Mouse (Mus musculus): ENCODE data around the gene Lrrc26. TPM values are rescaled to one million over a fixed set of nuclear protein-coding genes. Genes with fewer than 3 reads are reported as not detected.

Lrrc26 gene
- polyA plus RNA-seq, 1 experiment from 2014 or later, result not detected

DNA sequence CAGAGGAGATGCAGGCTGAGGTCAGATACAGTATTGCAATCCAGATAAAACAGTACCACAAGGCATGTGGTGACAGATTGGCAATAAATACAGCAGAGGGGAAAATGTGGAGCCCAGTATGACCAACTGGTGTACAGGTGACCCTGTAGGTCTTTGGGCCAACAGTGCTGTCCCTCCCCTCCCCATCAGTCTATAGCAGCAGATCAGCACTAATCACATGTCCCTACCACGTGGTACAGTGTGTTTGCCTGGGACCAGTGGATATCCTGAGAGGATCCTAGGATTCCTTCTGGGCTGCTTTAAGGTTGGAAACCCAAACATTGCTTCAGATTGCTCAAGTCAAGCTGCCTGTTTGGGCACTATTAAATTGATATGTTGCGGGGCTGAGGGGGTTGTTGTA lies 43.9 kb downstream of the Lrrc26 start:
- no peak overlapping the region for H3K9ac ChIP-seq (ENCODE audit: low read depth, low read length)
- WGBS, result 91% methylated on average over 2 of the region's 2 CpGs
- no peaks in the 10 kb centered on the region; the same call in 1 of the 2 replicates for H3K27me3 ChIP-seq (ENCODE audit: control insufficient read depth, insufficient read depth, low read length)
- DNase-seq (ENCODE audit: low spot score) (no peak), ATAC-seq (ENCODE audit: low FRiP score) (no peak)
- H3K4me1 ChIP-seq (replicated peaks; ENCODE audit: control insufficient read depth, insufficient read depth, low read length), result peaks cover 3% of the 10 kb centered on the region; the same call in 1 of the 2 replicates
- no peak overlapping the region for H3K27ac ChIP-seq (ENCODE audit: low read depth, low read length)
- peak overlapping the region; percentile 86 for H3K4me2 ChIP-seq (replicated peaks; ENCODE audit: low read depth, low read length)
- peak overlapping the region; percentile 93 for H3K4me3 ChIP-seq (ENCODE audit: low read depth, low read length)
- no peaks in the 10 kb centered on the region for H3K9me3 ChIP-seq (ENCODE audit: control insufficient read depth, low read length)
- H3K36me3 ChIP-seq (ENCODE audit: control insufficient read depth, insufficient read depth, low read length), result peaks cover 3% of the 10 kb centered on the region; the same call in 1 of the 2 replicates

DNA sequence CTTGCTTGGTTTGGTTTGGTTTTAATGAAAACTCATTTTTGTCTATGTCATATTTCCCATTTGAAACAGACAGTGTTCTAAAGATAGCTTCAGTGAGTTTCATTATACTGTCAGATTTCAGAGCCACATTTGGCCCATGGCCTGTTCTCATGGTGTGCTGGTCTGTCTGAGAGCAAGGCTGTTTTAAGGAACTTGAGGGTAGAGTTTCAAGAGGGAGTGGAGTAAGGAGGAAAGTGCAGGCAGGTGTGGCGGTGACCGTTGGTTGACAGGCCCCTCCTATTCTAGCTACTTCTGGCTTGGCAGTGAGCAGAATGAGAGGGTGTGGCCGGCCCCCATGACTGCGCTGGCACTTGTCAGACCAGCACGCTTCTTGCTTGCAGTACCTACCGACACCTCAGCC lies 48.6 kb downstream of the Lrrc26 start:
- ATAC-seq (ENCODE audit: low FRiP score) (no peak), DNase-seq (ENCODE audit: low spot score) (no peak)
- H3K4me2 ChIP-seq (replicated peaks; ENCODE audit: low read depth, low read length), result no peak overlapping the region
- peaks cover 2% of the 10 kb centered on the region; the same call in 1 of the 2 replicates for H3K4me1 ChIP-seq (replicated peaks; ENCODE audit: control insufficient read depth, insufficient read depth, low read length)
- no peak overlapping the region for H3K27ac ChIP-seq (ENCODE audit: low read depth, low read length)
- H3K27me3 ChIP-seq (ENCODE audit: control insufficient read depth, insufficient read depth, low read length), result no peaks in the 10 kb centered on the region
- H3K36me3 ChIP-seq (ENCODE audit: control insufficient read depth, insufficient read depth, low read length), result peaks cover 6% of the 10 kb centered on the region; the same call in 1 of the 2 replicates
- no peak overlapping the region for H3K4me3 ChIP-seq (ENCODE audit: low read depth, low read length)
- WGBS, result 94% methylated on average over 6 of the region's 6 CpGs
- H3K9me3 ChIP-seq (ENCODE audit: control insufficient read depth, low read length), result no peaks in the 10 kb centered on the region
- H3K9ac ChIP-seq (ENCODE audit: low read depth, low read length), result no peak overlapping the region

Other genes starting within 250 kb of the Lrrc26 start
- 37.6 and 51.1 TPM in 2 replicates for gene Nsmf, start 235.6 kb upstream of the Lrrc26 start, polyA plus RNA-seq (2014; fragmentation: Nextera tagmentation; extraction: Ambion mirVana)
- gene Entpd8, start 209.6 kb upstream of the Lrrc26 start, polyA plus RNA-seq (2014; fragmentation: Nextera tagmentation; extraction: Ambion mirVana), result not detected in 2 replicates
- gene Noxa1, start 194.8 kb upstream of the Lrrc26 start, polyA plus RNA-seq (2014; fragmentation: Nextera tagmentation; extraction: Ambion mirVana), result not detected in 2 replicates
- gene Nrarp, start 109.2 kb upstream of the Lrrc26 start, polyA plus RNA-seq (2014; fragmentation: Nextera tagmentation; extraction: Ambion mirVana), result 44.6 and 60.5 TPM in 2 replicates
- 0.94 and 2.4 TPM in 2 replicates for gene Tor4a, start 93.0 kb upstream of the Lrrc26 start, polyA plus RNA-seq (2014; fragmentation: Nextera tagmentation; extraction: Ambion mirVana)
- gene Nelfb, start 78.4 kb upstream of the Lrrc26 start, polyA plus RNA-seq (2014; fragmentation: Nextera tagmentation; extraction: Ambion mirVana), result 89.6 and 93.7 TPM in 2 replicates
- not detected in 2 replicates for gene Stpg3, start 75.3 kb upstream of the Lrrc26 start, polyA plus RNA-seq (2014; fragmentation: Nextera tagmentation; extraction: Ambion mirVana)
- gene Fam166a, start 71.2 kb upstream of the Lrrc26 start, polyA plus RNA-seq (2014; fragmentation: Nextera tagmentation; extraction: Ambion mirVana), result not detected in 2 replicates
- gene Tubb4b, start 65.2 kb upstream of the Lrrc26 start, polyA plus RNA-seq (2014; fragmentation: Nextera tagmentation; extraction: Ambion mirVana), result 519 and 526 TPM in 2 replicates
- gene Slc34a3, start 55.6 kb upstream of the Lrrc26 start, polyA plus RNA-seq (2014; fragmentation: Nextera tagmentation; extraction: Ambion mirVana), result not detected in 2 replicates
- not detected in 2 replicates for gene Rnf224, start 53.1 kb upstream of the Lrrc26 start, polyA plus RNA-seq (2014; fragmentation: Nextera tagmentation; extraction: Ambion mirVana)
- gene Rnf208, start 47.7 kb upstream of the Lrrc26 start, polyA plus RNA-seq (2014; fragmentation: Nextera tagmentation; extraction: Ambion mirVana), result 21.7 and 23.9 TPM in 2 replicates
- gene Cysrt1, start 47.5 kb upstream of the Lrrc26 start, polyA plus RNA-seq (2014; fragmentation: Nextera tagmentation; extraction: Ambion mirVana), result not detected in 2 replicates
- 4.3 and 4.9 TPM in 2 replicates for gene AL732309.1, start 43.1 kb upstream of the Lrrc26 start, polyA plus RNA-seq (2014; fragmentation: Nextera tagmentation; extraction: Ambion mirVana)
- 12.2 and 14.6 TPM in 2 replicates for gene Tmem203, start 34.5 kb upstream of the Lrrc26 start, polyA plus RNA-seq (2014; fragmentation: Nextera tagmentation; extraction: Ambion mirVana)
- gene Tprn, start 27.3 kb upstream of the Lrrc26 start, polyA plus RNA-seq (2014; fragmentation: Nextera tagmentation; extraction: Ambion mirVana), result 4.0 and 4.5 TPM in 2 replicates
- 244 and 248 TPM in 2 replicates for gene Ssna1, start 17.5 kb upstream of the Lrrc26 start, polyA plus RNA-seq (2014; fragmentation: Nextera tagmentation; extraction: Ambion mirVana)
- gene Anapc2, start 17.4 kb upstream of the Lrrc26 start, polyA plus RNA-seq (2014; fragmentation: Nextera tagmentation; extraction: Ambion mirVana), result 107 and 110 TPM in 2 replicates
- gene Tmem210, start 1.8 kb upstream of the Lrrc26 start, polyA plus RNA-seq (2014; fragmentation: Nextera tagmentation; extraction: Ambion mirVana), result not detected in 2 replicates
- gene Grin1, start 29.3 kb downstream of the Lrrc26 start, polyA plus RNA-seq (2014; fragmentation: Nextera tagmentation; extraction: Ambion mirVana), result 3.6 and 3.9 TPM in 2 replicates
- 86.7 and 133 TPM in 2 replicates for gene Man1b1, start 42.4 kb downstream of the Lrrc26 start, polyA plus RNA-seq (2014; fragmentation: Nextera tagmentation; extraction: Ambion mirVana)
- gene Dpp7, start 66.4 kb downstream of the Lrrc26 start, polyA plus RNA-seq (2014; fragmentation: Nextera tagmentation; extraction: Ambion mirVana), result 13.4 and 21.3 TPM in 2 replicates
- 4.1 and 6.5 TPM in 2 replicates for gene Uap1l1, start 75.8 kb downstream of the Lrrc26 start, polyA plus RNA-seq (2014; fragmentation: Nextera tagmentation; extraction: Ambion mirVana)
- 41.0 and 45.2 TPM in 2 replicates for gene Sapcd2, start 82.4 kb downstream of the Lrrc26 start, polyA plus RNA-seq (2014; fragmentation: Nextera tagmentation; extraction: Ambion mirVana)
- 0.21 TPM in 1 of 2 replicates, not detected in the other for gene Entpd2, start 106.0 kb downstream of the Lrrc26 start, polyA plus RNA-seq (2014; fragmentation: Nextera tagmentation; extraction: Ambion mirVana)
- 123 and 151 TPM in 2 replicates for gene Npdc1, start 109.4 kb downstream of the Lrrc26 start, polyA plus RNA-seq (2014; fragmentation: Nextera tagmentation; extraction: Ambion mirVana)
- gene Fut7, start 133.4 kb downstream of the Lrrc26 start, polyA plus RNA-seq (2014; fragmentation: Nextera tagmentation; extraction: Ambion mirVana), result 0.11 TPM in 1 of 2 replicates, not detected in the other
- 3.5 and 3.7 TPM in 2 replicates for gene Abca2, start 138.8 kb downstream of the Lrrc26 start, polyA plus RNA-seq (2014; fragmentation: Nextera tagmentation; extraction: Ambion mirVana)
- gene Clic3, start 166.9 kb downstream of the Lrrc26 start, polyA plus RNA-seq (2014; fragmentation: Nextera tagmentation; extraction: Ambion mirVana), result 0.57 TPM in 1 of 2 replicates, not detected in the other
- 27.6 and 28.0 TPM in 2 replicates for gene Paxx, start 171.2 kb downstream of the Lrrc26 start, polyA plus RNA-seq (2014; fragmentation: Nextera tagmentation; extraction: Ambion mirVana)
- 0.39 and 0.64 TPM in 2 replicates for gene Ptgds, start 180.1 kb downstream of the Lrrc26 start, polyA plus RNA-seq (2014; fragmentation: Nextera tagmentation; extraction: Ambion mirVana)
- not detected in 2 replicates for gene Lcn12, start 204.0 kb downstream of the Lrrc26 start, polyA plus RNA-seq (2014; fragmentation: Nextera tagmentation; extraction: Ambion mirVana)
- gene Fbxw5, start 210.8 kb downstream of the Lrrc26 start, polyA plus RNA-seq (2014; fragmentation: Nextera tagmentation; extraction: Ambion mirVana), result 64.2 and 75.3 TPM in 2 replicates
- gene C8g, start 211.8 kb downstream of the Lrrc26 start, polyA plus RNA-seq (2014; fragmentation: Nextera tagmentation; extraction: Ambion mirVana), result 4.0 and 6.1 TPM in 2 replicates